8 mouse cellular contexts compared by ENCODE assay signal in genomic region chr2:26901834-26902400, GRCm38 (mm10). TPM values are rescaled to one million over a fixed set of nuclear protein-coding genes. Genes with fewer than 3 reads are reported as not detected.
A peak's percentile ranks its signal among the peaks of the same experiment; 100 is the strongest.
DNase-seq lines count a peak whose midpoint lies in the region; ATAC-seq and TF ChIP-seq lines count a peak whose summit lies in the region.

No protein-coding gene starts in this region.

- ATAC-seq in hindbrain, embryonic 15.5 days (ENCODE audit: low FRiP score, low read depth) = no peak
- no peak for ATAC-seq in midbrain, embryonic 16.5 days
- ATAC-seq in monocyte, adult 5-6 weeks (replicated peaks; ENCODE audit: insufficient number of reproducible peaks, low FRiP score, low TSS enrichment, poor library complexity, severe bottlenecking) = no peak

- no peaks in the 10 kb centered on the region for H3K9me3 ChIP-seq in hindbrain, embryonic 15.5 days
- no peaks in the 10 kb centered on the region for H3K9me3 ChIP-seq in midbrain, embryonic 16.5 days (replicated peaks; ENCODE audit: control insufficient read depth, low read length, poor library complexity, severe bottlenecking)

- peak overlapping the region; percentile 90 for H3K4me3 ChIP-seq in layer of hippocampus, adult 2 months
- peak overlapping the region; percentile 94 for H3K4me3 ChIP-seq in brown adipose tissue, adult 24 weeks (ENCODE audit: insufficient read depth, low read depth, low read length)
- H3K4me3 ChIP-seq in hindbrain, embryonic 15.5 days = peak overlapping the region; percentile 69
- H3K4me3 ChIP-seq in midbrain, embryonic 16.5 days (ENCODE audit: low read depth, low read length) = peak overlapping the region; percentile 76

- no peaks in the 10 kb centered on the region for H3K27me3 ChIP-seq in hindbrain, embryonic 15.5 days
- no peaks in the 10 kb centered on the region for H3K27me3 ChIP-seq in midbrain, embryonic 16.5 days (ENCODE audit: control insufficient read depth, insufficient read depth, low read depth, low read length)

- peak overlapping the region; percentile 66 for H3K4me2 ChIP-seq in hindbrain, embryonic 15.5 days
- H3K4me2 ChIP-seq in midbrain, embryonic 16.5 days (ENCODE audit: low read length) = peak overlapping the region; percentile 72

- DNase-seq in layer of hippocampus, adult 2 months (ENCODE audit: low spot score in 2 of 2) = no peak
- DNase-seq in layer of hippocampus, adult 8-10 months (ENCODE audit: low spot score in 2 of 2) = no peak
- DNase-seq in adrenal gland, postnatal 36 days = no peak
- no peak for DNase-seq in lung, postnatal 14 days

- H3K36me3 ChIP-seq in hindbrain, embryonic 15.5 days = peaks cover 48% of the 10 kb centered on the region
- H3K36me3 ChIP-seq in midbrain, embryonic 16.5 days (ENCODE audit: control insufficient read depth, insufficient read depth, low read length) = peaks cover 32% of the 10 kb centered on the region

- peak overlapping the region; percentile 68 for H3K9ac ChIP-seq in hindbrain, embryonic 15.5 days
- H3K9ac ChIP-seq in midbrain, embryonic 16.5 days (ENCODE audit: low read depth, low read length) = peak overlapping the region; percentile 73

- TF ChIP-seq CTCF in layer of hippocampus, adult 2 months (conservative IDR thresholded peaks at IDR 0.05) = no peak

- H3K4me1 ChIP-seq in brown adipose tissue, adult 24 weeks (ENCODE audit: control insufficient read depth, insufficient read depth, insufficient read length, low read length) = peaks cover 8% of the 10 kb centered on the region; the same call in 1 of the 2 replicates
- peaks cover 31% of the 10 kb centered on the region for H3K4me1 ChIP-seq in hindbrain, embryonic 15.5 days (replicated peaks)
- peaks cover 21% of the 10 kb centered on the region for H3K4me1 ChIP-seq in midbrain, embryonic 16.5 days (ENCODE audit: control insufficient read depth, insufficient read depth, low read length)

- H3K27ac ChIP-seq in layer of hippocampus, adult 2 months = peak overlapping the region; percentile 92; the same call in 1 of the 2 replicates
- H3K27ac ChIP-seq in brown adipose tissue, adult 24 weeks (replicated peaks; ENCODE audit: low read depth, low read length) = peak overlapping the region; percentile 83
- H3K27ac ChIP-seq in hindbrain, embryonic 15.5 days (replicated peaks) = no peak overlapping the region
- no peak overlapping the region for H3K27ac ChIP-seq in midbrain, embryonic 16.5 days (ENCODE audit: low read length)

- WGBS in hindbrain, embryonic 15.5 days = 18% methylated on average over 7 of the region's 7 CpGs
- 15% methylated on average over 7 of the region's 7 CpGs for WGBS in midbrain, embryonic 16.5 days

RNA-seq across cellular contexts. Expression of gene Surf6, which starts 0.8 kb away (rescaled TPM):
- total RNA-seq in layer of hippocampus, adult 2 months (2021) = 10 to 100 TPM; 24.3 to 27.6 TPM
- 10 to 100 TPM; 21.4 to 29.3 (median 22.9) TPM for total RNA-seq in layer of hippocampus, adult 8-10 months (2022)
- polyA plus RNA-seq in brown adipose tissue, adult 24 weeks (2012; ENCODE audit: insufficient read depth, insufficient read length, missing spikeins) = 7.0 and 8.8 TPM in 2 replicates
- 28.9 and 31.2 TPM in 2 replicates for polyA plus RNA-seq in hindbrain, embryonic 15.5 days (2015; fragmentation: Nextera tagmentation; extraction: Ambion mirVana)
- 30.7 and 32.6 TPM in 2 replicates for polyA plus RNA-seq in midbrain, embryonic 16.5 days (2015; fragmentation: Nextera tagmentation; extraction: Ambion mirVana)
- 40.7 to 45.0 TPM (median 41.6 TPM) in 3 replicates for total RNA-seq in monocyte, adult 5-6 weeks (2017)
- total RNA-seq in adrenal gland, postnatal 36 days (2021) = 10 to 100 TPM; 28.5 to 32.7 TPM

RNA-seq across cellular contexts. Expression of gene Med22, which starts 8.6 kb away (rescaled TPM):
- total RNA-seq in layer of hippocampus, adult 2 months (2021) = 10 to 100 TPM; 44.6 to 46.5 TPM
- total RNA-seq in layer of hippocampus, adult 8-10 months (2022) = 10 to 100 TPM; 42.5 to 48.9 (median 47.4) TPM
- polyA plus RNA-seq in brown adipose tissue, adult 24 weeks (2012; ENCODE audit: insufficient read depth, insufficient read length, missing spikeins) = 9.5 and 10.0 TPM in 2 replicates
- polyA plus RNA-seq in hindbrain, embryonic 15.5 days (2015; fragmentation: Nextera tagmentation; extraction: Ambion mirVana) = 126 TPM in 2 replicates
- 134 and 137 TPM in 2 replicates for polyA plus RNA-seq in midbrain, embryonic 16.5 days (2015; fragmentation: Nextera tagmentation; extraction: Ambion mirVana)
- 9.1 to 14.0 TPM (median 13.6 TPM) in 3 replicates for total RNA-seq in monocyte, adult 5-6 weeks (2017)
- total RNA-seq in adrenal gland, postnatal 36 days (2021) = 10 to 100 TPM; 54.5 to 56.6 TPM

RNA-seq across cellular contexts. Expression of gene Rpl7a, which starts 8.6 kb away (rescaled TPM):
- 100 to 1,000 TPM; 245 to 261 TPM for total RNA-seq in layer of hippocampus, adult 2 months (2021)
- total RNA-seq in layer of hippocampus, adult 8-10 months (2022) = 100 to 1,000 TPM; 201 to 291 (median 240) TPM
- polyA plus RNA-seq in brown adipose tissue, adult 24 weeks (2012; ENCODE audit: insufficient read depth, insufficient read length, missing spikeins) = 183 and 194 TPM in 2 replicates
- polyA plus RNA-seq in hindbrain, embryonic 15.5 days (2015; fragmentation: Nextera tagmentation; extraction: Ambion mirVana) = 390 and 399 TPM in 2 replicates
- 376 and 399 TPM in 2 replicates for polyA plus RNA-seq in midbrain, embryonic 16.5 days (2015; fragmentation: Nextera tagmentation; extraction: Ambion mirVana)
- 929 to 1,174 TPM (median 1,019 TPM) in 3 replicates for total RNA-seq in monocyte, adult 5-6 weeks (2017)
- 100 to 1,000 TPM; 527 to 531 TPM for total RNA-seq in adrenal gland, postnatal 36 days (2021)

RNA-seq across cellular contexts. Expression of gene Surf2, which starts 14.2 kb away (rescaled TPM):
- total RNA-seq in layer of hippocampus, adult 2 months (2021) = 10 to 100 TPM; 35.9 to 36.9 TPM
- 10 to 100 TPM; 36.2 to 42.4 (median 37.7) TPM for total RNA-seq in layer of hippocampus, adult 8-10 months (2022)
- 25.6 and 26.8 TPM in 2 replicates for polyA plus RNA-seq in brown adipose tissue, adult 24 weeks (2012; ENCODE audit: insufficient read depth, insufficient read length, missing spikeins)
- polyA plus RNA-seq in hindbrain, embryonic 15.5 days (2015; fragmentation: Nextera tagmentation; extraction: Ambion mirVana) = 56.9 and 57.2 TPM in 2 replicates
- 58.6 and 59.2 TPM in 2 replicates for polyA plus RNA-seq in midbrain, embryonic 16.5 days (2015; fragmentation: Nextera tagmentation; extraction: Ambion mirVana)
- 42.5 to 69.7 TPM (median 48.7 TPM) in 3 replicates for total RNA-seq in monocyte, adult 5-6 weeks (2017)
- total RNA-seq in adrenal gland, postnatal 36 days (2021) = 10 to 100 TPM; 37.5 to 40.1 TPM

RNA-seq across cellular contexts. Expression of gene Surf1, which starts 14.4 kb away (rescaled TPM):
- total RNA-seq in layer of hippocampus, adult 2 months (2021) = 100 to 1,000 TPM in 1 of 2 experiments, 10 to 100 TPM in 1; 96.7 to 101 TPM
- 100 to 1,000 TPM; 102 to 124 (median 112) TPM for total RNA-seq in layer of hippocampus, adult 8-10 months (2022)
- polyA plus RNA-seq in brown adipose tissue, adult 24 weeks (2012; ENCODE audit: insufficient read depth, insufficient read length, missing spikeins) = 90.6 and 112 TPM in 2 replicates
- polyA plus RNA-seq in hindbrain, embryonic 15.5 days (2015; fragmentation: Nextera tagmentation; extraction: Ambion mirVana) = 84.8 and 87.1 TPM in 2 replicates
- 90.1 and 97.5 TPM in 2 replicates for polyA plus RNA-seq in midbrain, embryonic 16.5 days (2015; fragmentation: Nextera tagmentation; extraction: Ambion mirVana)
- total RNA-seq in monocyte, adult 5-6 weeks (2017) = 60.1 to 86.2 TPM (median 60.4 TPM) in 3 replicates
- 100 to 1,000 TPM in 1 of 2 experiments, 10 to 100 TPM in 1; 99.3 to 120 TPM for total RNA-seq in adrenal gland, postnatal 36 days (2021)

Comparison
In these comparisons a context has a peak if more than half of its experiments do, and no peak if none do; other contexts are left out.
1. H3K27ac ChIP-seq: peak in layer of hippocampus, adult 2 months (single experiment) and brown adipose tissue, adult 24 weeks (single experiment); none in hindbrain, embryonic 15.5 days (single experiment) and midbrain, embryonic 16.5 days (single experiment).
2. Peak in every context shown above with its lines, with median percentiles within 50 percentile points of each other: H3K4me3 ChIP-seq.